21 mouse cellular contexts compared by ENCODE assay signal in the genomic region with DNA sequence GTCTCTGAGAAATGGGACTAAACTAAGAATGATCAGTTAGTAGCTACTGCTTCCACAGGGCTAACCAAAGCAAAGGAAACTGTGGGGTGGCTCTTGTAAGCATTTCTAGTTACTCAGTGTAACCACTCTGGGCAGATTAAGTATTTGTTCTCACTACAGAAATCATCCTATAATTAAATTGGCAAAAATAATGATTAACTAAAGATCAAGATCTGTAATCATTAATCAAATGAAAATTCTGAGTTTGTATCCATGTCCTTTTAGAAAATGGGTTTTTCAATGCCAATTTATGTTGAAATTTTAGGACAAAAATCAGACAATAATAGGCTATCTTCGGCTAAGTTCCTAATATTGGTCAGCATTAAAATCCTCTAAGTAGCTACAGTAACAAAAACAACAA. TPM values are rescaled to one million over a fixed set of nuclear protein-coding genes. Genes with fewer than 3 reads are reported as not detected.
"Had no signal": no experiment of that assay in that cellular context is flagged by ENCODE, and none has a peak within 500 bp of the region (broad histone marks: within the 10 kb centered on the region; RNA-seq: fewer than 3 reads in every experiment).

No protein-coding gene starts in this region.

- H3K27ac ChIP-seq: liver, embryonic 15.5 days; lung, embryonic 15.5 days; macrophage; midbrain, embryonic 12.5 days; neural tube, embryonic 12.5 days; stomach, embryonic 15.5 days; stomach, postnatal 0 days had no signal

- DNase-seq: liver, postnatal 0 days; lung, adult 2 months; lung, postnatal 14 days; lung, postnatal 36 days; right cerebral cortex, postnatal 14 days; thymus, adult 2 months; thymus, postnatal 25 days; thymus, postnatal 4 days had no signal

- H3K9me3 ChIP-seq: liver, embryonic 15.5 days; lung, embryonic 15.5 days; midbrain, embryonic 12.5 days; neural tube, embryonic 12.5 days; stomach, embryonic 15.5 days had no signal

- H3K36me3 ChIP-seq: liver, embryonic 15.5 days; lung, embryonic 15.5 days; midbrain, embryonic 12.5 days; neural tube, embryonic 12.5 days; stomach, embryonic 15.5 days had no signal

- H3K4me2 ChIP-seq: liver, embryonic 15.5 days; lung, embryonic 15.5 days; midbrain, embryonic 12.5 days; neural tube, embryonic 12.5 days; stomach, embryonic 15.5 days had no signal

- H3K4me1 ChIP-seq: liver, embryonic 15.5 days had no signal

- ATAC-seq: liver, postnatal 0 days; lung, postnatal 0 days had no signal

- H3K4me3 ChIP-seq: liver, embryonic 15.5 days; lung, embryonic 15.5 days; megakaryocyte, embryonic 14.5 days; midbrain, embryonic 12.5 days; neural tube, embryonic 12.5 days; stomach, embryonic 15.5 days had no signal

- H3K9ac ChIP-seq: liver, embryonic 15.5 days; liver, postnatal 0 days; lung, embryonic 15.5 days; midbrain, embryonic 12.5 days; neural tube, embryonic 12.5 days; stomach, embryonic 15.5 days had no signal

RNA-seq across cellular contexts. Expression of a gene that starts 4.4 kb away (rescaled TPM):
- total RNA-seq: megakaryocyte progenitor cell, adult 5-6 weeks; monocyte, adult 5-6 weeks; neutrophil, adult 5-6 weeks had no signal
- polyA plus RNA-seq: liver, embryonic 15.5 days; liver, postnatal 0 days; lung, adult 2 months; lung, postnatal 0 days; macrophage; spleen, adult 2 months had no signal
